Mouse (Mus musculus) cerebellum, postnatal 36 days (tissue): ENCODE data around the gene Ccdc77.

Experiments
- DNase-seq, 2 experiments: peaks; one replicate each; pipeline ENCODE4 v3.0.0; 2021 to 2022; ENCODE audit warnings: mixed read lengths in 2 of 2

The Ccdc77 gene

DNA sequence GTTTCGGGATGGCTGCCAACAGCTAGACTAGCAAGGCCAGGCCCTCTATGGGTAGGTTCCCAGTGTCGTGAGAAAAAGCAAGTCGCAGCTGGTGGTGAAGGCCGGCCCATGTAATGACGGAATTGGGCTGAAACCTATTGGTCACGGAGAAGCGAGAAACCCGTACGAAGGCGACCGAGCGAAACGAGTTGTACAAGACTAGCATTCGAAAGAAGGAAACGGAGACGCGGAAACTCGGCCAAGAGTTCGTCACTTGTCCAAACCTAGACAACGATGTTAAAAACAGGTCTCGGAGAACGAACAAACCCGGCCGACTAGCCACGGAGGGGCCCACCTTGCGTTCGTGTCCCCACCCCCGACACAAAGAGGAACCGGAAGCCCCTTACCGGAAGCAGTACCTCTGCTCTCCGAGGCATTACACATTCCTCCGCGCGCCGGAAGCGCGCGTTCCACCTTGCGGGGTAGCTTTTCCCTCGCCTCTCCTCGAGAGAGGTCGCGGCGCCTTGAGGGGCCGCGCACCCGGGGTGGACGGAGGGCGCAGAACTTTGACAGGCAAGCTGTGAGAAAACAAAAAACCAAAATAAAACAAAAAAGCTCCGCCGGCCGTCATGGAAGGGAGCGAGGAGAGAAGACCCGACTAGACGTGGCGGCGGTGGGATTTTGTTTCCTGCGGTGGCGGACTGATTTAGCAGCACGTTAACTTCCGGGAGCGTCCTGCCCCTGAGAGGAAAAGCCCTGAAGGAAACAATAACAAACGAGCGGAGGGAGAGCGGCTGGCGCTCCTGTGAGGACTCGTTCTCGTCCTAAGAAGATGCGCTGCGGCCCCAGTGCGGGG, at the start of gene Ccdc77, which contains the start of gene Kdm5a:
Ccdc77 (minus strand) TSS at position 687 of the 835 bp plus-strand sequence.
Kdm5a (plus strand) TSS at position 437 of the 835 bp plus-strand sequence.
- DNase-seq: peak; percentile 93 to 94

DNA sequence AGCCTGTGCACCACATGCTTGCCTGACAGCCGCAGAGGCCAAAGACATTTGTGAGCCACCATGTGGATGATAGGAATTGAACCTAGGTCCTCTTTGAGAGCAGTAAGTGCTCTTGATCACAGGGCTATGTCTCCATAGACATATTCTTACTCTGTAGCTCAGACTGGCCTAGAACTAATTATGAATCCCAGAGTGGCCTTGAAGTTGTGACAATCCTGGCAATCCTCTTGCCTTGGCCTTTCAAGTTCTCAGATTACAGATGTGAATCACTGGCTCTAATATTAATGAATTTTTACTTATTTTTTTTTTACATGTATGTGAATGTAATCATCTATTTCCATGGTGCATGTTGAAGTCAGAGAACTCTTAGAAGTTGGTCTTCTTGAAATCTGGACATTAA, 39.8 kb upstream of the Ccdc77 start:
- DNase-seq: no peak

DNA sequence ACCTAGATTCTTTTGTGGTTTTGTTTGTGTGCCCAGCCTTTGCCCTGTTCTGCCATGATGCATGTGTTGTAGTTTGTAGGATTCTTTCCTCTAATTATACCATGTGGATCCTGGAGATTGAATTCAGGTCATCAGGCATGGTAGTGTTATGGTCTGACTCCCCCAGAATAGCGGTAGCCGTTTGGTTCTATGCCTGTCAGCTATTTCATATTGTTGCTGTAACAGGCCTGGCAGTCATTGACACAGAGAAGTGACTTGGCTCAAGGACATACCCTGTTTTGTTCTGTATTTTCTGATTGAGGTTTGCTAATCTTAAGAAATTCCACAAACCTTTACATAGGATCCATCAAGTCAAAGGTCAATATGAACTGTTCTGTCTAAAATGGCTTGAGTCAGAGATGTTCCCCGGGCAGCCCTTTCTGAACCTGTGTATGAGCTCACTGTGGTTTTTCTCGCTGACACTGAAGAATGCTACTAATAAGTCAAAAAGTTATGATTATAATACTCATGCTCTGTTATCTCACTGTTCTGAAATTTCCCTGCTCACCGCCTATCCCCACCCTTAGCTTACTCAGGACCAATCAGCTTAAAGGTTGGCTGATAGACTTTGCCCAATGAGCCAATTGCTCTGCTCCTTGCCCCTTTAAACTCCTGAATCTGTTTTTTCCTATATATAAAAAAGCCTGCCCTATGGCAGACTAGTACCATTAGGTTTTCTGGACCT, 31.6 kb upstream of the Ccdc77 start:
- DNase-seq: no peak

DNA sequence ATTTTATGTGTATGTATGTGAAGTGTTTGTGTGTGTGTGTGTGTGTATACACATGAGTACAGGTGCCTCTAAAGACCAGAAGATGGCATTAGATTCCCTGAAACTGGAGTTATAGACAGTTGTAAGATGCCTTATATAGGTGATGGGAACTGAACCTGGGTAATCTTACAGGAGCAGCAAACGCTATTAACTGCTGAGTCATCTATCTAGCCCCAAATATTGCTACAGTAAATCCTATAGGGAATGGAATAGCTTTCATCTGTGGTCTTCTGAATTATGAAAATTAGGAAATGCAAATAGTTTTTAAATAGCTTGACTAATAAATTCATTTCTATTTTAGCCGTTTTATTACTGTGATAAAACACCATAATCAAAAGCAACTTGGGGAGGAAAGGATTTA, 28.6 kb upstream of the Ccdc77 start:
- DNase-seq: no peak

DNA sequence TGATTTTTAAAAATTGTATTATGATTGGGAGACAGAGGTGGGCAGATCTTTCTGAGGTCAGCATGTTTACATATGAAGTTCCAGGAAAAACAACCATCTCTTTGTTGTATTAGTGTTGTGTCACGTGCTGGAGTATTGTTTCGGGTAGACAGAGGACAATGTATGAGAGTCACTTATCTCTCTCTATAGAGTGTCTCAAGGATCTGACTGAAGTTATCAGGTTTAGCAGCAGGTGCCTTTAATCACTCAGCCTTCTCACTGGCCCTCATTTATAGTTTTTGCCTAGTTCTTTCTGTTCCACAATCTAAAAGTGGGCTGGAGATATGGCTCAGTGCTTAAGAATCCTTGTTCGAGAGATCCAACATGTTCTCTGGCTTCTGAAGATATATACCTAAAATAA, 25.9 kb upstream of the Ccdc77 start:
- DNase-seq: no peak

DNA sequence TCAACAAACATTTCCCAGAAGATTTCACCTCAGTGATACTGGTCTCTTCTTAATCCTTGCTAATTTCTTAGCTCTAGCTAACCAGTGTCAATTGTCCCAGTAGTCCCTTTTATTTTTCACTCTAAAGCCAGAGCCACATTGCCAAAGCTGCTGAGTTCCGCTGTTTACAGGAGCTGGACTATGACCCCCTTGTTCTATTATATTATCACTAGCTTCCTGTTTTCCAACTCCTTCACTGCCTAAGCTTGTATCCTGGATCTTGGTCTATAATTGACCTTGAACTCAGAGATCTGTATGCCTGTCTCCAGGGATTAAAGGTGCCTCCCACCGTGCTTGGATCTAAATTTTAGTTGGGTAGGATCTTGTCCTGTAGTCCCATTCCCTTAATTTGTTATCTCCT, 12.6 kb upstream of the Ccdc77 start:
- no peak for DNase-seq

DNA sequence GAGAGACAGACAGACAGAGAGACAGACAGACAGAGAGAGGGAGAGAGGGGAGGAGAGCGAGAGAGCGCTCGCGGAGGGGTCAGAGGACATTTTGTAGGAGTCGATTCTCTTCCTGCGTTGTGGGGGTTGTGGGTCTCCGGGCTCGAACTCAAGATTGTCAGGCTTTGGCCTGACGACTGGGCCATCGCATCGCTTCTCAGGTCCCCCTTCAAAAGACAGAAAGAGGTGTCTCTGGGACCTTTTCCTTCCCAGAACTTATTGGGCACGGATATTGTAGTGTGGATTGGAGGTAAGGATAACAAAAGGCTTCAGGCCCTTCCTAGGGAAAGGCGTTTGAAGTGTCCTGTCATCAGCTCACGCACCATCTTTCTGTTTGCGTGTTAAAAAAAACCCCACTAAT, 877 bp upstream of the Ccdc77 start:
- DNase-seq: no peak

DNA sequence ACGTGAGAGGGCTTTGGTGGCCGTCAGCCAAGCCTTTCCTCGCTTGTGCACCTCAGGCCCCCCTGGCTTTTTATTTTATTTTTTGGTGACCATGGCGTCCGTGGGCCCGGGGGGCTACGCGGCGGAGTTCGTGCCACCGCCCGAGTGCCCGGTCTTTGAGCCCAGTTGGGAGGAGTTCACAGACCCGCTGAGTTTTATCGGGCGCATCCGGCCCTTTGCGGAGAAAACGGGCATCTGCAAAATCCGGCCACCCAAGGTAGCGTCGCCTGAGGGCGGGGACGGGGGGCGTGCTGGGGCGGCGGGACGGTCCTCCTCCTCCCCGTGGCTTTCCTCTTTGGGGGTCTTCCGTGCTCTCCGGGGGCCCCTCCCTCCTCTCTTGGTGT, 340 bp upstream of the Ccdc77 start:
- DNase-seq: no peak

DNA sequence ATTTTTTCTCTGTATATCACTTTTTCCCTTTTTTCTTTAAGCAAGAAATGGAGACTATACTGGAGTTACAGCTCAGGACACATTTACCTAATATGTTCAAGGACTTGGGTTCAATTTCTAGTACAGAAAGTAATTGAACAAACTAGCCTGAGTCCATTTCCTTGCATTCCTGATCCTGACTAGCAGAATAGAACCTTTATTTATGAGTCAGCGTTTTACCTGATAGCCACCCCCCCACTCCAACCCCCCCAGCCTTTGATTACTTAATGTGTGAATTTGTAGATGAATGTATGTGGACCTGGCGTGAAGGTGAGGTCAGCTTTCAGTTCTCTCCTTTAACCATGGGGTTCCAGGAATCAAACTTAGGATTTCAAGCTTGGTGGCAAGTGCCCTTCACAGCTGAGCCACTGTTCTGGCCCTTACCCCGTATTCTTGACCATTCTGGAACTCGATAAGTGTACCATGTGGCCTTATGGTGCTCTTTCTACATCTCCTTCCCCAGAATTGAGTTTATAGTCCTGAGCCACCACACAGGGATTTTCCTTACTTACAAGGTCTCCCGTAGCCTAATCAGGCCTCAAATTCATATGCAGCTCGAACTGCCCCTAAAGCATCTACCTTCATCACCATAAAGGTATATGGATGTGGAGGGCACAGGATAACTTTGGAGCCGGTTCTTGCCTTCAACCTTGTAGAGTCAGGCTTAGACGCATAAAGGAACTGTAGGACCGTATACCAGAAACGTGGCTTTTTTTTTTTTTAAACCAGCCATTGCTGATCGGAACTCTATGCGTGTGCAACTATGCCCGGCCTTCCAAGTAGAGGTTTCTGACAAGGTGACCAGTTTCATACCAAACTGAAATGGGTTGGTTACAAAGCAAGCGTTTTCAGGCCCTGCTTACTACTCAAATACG, 1.1 kb downstream of the Ccdc77 start:
- DNase-seq: no peak

DNA sequence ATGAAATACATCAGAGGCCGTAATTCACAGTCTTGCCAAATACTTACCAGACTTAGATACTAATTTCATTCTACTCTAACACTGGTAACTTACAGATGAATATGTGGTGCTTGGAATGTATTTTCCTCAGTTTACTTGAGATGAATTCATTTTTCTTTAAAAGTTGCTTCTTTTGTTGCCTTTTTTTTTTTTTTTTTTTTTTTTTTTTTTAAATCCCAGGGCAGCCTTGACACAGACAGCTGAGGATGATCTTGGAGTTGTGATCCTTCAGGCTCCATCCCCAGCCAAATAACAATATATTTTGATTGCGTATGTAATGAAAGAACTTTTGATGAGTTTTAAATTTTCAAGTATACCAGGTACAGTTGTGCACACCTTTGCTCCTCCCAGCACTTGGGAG, 2.0 kb downstream of the Ccdc77 start:
- no peak for DNase-seq

DNA sequence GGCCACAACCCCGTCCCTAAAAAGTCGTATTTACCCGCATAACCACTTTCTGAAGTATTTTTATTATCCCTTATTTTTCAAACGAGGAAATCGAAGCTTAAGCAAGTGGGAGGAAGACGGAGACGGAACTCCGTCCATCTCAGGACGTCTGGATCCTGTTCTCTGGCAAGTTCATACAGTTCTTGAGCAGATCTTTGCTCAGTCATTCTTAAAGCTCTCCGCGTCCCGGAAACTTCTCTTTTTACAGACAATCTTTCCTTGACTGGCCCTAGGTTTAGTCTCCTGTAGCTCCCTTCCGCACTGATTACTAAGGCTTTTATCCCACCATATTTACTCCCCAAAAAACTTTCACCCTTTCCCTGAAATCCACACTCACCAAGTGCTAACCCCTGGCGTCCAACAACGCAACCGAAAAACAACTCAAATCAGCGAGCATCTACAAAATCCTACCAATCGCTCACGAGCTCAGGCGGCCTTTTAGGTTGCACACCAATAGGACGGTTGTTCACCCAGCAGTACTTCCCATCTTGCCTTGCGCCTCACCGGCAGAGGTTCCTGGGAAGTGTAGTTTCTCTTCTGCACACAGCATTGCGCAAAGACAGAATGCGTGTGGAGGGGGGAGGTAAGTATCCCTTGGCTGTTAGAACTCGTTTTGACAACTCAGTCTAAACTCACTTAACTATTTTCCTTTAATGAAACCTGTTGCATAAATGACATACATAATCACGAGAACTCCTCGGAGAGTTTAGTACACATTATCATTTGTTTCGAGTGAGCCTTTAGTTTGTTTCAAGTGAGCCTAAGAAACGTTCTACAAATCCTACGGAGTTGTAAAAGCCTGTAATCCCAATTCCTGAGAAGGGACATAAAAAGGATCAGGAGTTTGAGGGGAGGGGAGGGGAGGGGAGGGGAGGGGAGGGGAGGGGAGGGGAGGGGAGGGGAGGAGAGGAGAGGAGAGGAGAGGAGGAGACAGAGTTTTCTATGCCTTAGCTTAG, 6.9 kb downstream of the Ccdc77 start:
- DNase-seq: peak; percentile 78 to 84

DNA sequence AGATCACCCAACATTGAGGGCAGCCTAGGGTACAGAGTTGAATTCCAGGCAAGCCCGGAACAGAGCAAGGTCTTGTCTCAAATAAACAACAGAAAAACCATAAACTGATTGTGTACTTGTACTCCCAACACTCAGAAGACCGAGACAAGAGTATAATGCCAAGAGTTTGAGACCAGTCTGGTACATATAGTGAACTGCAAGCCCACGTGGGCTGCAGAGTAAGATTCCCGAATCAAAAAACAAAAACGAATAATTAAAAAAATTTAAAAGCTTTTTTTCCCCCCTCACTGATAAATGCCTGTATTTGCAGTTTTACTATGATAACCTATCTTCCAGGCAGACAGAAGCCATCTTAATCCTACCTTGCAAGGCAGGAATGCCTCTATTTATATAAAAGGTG, 7.7 kb downstream of the Ccdc77 start:
- DNase-seq: no peak

DNA sequence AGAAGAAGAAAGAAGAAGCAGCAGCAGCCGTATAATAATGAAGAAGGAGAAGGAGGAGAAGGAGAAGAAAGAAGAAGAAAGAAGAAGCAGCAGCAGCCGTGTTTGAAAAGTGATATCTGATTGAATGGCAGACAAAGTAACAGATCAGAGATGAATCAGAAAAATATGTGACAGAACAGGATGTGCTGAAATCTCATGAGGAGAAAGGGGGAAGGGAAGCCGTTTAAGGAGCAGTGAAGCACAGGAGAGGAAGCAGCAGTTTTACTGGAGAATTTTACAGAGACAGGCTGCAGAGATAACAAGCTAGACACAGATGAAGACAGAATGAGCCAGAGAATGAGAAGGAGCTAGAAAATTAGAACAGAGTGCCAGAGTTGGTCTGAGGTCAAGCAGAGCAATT, 15.2 kb downstream of the Ccdc77 start:
- no peak for DNase-seq

DNA sequence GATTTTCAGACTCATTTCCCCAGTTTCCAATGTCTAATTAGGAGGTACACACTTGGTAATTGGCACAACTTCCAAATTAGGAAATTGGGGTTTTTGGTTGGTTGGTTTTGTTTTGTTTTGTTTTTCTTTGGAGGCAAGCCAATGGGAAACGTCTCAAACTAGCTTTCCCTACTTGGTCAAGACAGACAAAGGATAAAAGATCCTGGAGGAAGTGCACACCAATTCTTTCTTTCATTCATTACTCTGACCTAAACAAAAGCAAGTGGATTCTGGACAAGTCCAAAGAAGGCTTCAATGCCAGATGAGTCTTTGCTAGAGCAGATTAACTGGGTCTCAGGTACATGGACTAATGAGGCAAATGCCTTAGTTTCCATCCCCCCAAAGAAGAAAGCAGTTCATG, 20.2 kb downstream of the Ccdc77 start:
- DNase-seq: no peak

DNA sequence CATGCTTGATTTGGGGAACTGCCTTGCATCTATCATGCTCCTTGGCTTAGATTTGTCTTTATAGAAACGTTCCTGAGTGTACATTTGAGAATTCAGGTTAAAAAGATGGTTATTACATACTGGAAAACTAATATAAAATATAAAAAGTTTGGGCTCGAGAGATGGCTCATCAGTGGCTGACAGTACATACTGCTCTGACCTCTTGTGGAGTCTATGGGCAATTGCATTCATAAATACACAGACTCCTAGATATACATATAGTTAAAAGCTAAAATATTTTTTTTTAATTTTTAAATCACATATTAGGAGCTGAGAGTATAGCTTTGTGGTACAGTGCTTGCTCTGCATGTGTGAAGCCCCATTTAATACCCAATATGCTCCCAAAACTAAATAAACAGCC, 31.8 kb downstream of the Ccdc77 start:
- no peak for DNase-seq

DNA sequence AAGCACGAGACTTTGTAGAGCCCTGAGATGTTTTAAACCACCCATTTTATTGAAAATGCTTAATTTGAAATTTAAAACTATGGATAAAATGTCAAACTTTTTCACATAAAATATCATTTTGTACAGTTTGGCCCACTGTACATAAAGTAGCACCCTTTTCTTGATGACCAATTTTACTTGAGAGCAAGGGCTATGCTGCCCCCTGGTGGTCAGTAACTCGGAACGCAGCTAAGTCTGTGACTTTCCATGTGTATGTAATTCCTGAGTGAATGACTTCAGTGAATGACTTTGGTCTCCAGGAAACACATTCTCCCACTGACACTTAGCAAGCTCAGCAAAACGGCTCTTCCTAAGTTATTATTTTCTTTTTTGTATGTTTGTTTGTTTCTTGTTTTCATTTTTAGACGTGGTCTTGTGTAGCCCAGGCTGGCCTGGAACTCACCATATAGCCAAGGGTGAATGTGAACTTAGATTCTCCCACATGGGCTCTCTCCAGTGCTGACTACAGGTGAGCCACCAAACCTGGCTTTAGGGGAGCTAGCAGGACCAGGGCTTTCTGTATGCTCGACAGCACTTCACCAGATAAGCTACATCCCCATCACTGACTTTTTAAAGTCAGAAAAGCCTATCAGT, 39.8 kb downstream of the Ccdc77 start:
- peak; percentile 60 to 71 for DNase-seq

DNA sequence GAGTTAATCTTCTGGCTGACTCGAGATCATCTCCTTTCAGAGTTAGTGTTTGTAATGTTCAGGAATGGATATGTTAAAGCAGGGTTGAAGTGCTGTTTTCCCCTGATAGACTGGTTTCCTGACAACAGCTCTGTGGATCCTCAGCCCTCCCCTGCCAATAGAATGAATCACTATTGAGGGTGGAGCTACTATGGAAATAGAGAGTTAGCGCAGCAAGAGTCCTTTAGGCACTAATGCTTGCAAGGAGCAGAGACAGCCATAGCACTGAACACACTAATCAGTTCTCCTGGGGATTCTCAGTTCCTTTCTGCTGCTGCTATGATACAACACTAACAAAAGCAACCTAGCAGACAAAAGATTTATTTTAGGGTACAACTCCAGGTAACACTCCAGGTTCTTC, 43.8 kb downstream of the Ccdc77 start:
- no peak for DNase-seq

DNA sequence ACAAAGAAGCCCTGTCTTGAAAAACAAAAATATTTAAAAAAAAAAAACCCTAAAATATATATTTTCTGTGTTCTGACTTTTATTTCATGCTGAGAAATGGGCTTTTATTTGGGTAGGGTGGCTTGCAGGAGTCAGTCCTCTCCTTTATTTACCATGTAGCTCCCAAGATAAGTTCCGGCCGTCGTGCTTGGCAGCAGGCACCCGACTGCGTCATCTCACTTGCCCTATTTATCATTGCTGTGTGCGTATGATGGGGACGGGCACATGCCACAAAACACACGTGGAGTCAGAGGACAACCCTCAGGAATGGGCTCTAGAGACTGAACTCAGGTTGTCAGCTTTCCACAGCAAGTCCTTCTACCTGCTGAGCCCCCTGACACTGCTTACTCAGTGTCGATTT, 45.0 kb downstream of the Ccdc77 start:
- DNase-seq: no peak

DNA sequence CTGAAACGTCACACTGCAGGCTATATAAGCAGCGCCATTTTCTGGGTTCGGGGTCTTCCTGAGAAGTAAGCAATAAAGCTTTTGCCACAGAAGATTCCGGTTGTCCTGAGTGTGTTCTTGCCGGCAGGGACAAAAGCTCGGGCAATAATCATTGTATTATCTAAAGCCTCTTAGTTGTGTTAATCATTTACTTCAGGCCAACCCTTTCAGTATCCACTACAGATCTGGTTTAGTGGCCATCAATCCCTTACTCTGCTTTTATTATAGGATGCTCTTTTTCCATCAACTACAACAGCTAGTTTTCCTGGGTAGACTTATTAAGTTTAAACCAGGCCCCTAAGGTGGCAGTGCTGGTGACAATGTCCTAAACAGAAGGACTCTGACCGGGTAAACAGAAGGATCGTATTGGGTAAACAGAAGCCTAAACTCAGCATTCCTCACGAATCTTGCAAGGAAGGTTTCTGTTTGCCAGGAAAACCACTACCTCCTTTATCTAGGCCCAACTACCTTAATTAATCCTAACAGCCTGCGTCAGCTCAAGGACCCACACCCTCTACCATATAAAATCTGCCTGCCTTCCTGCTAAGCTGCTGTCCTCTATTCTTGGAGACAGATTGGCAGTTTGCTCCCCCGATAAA, 45.8 kb downstream of the Ccdc77 start:
- no peak for DNase-seq

DNA sequence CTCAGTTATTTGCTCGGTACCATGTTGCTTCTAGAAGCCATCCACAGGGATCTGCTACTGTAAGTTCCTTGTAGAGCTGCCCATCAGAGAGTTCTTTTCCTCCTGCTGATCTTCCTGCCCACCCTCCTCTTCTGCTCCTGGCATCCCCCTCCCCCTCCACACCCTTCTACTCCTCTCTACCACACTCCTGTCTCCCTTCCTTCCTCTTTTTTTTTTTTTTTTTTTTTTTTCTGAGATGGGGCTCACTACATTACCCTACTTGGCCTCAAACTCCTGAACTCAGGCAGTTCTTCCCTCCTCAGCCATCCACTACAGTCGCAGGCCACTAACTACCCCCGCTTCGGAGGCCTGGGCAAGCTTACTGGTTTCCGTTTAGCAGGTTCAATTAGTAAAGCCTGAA, 51.7 kb downstream of the Ccdc77 start:
- DNase-seq: no peak

DNA sequence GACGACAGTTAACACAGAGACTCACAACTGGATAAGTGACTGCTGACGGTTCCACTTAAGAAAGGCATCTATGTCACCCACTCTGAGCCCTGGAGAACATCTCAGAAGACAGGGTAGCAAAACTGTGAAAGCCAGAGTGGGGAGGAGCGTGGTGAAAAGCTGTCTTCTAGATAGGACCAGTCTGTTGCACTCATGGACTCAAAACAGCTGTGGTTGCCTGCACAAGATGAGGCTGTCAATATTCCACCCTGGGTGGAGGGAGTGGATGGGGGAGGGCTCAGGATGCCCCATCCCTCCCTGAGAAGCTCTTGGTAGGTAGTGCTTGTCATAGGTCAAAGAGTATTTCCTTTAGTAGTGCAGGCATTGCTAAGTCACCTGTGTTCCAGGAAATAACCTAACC, 54.4 kb downstream of the Ccdc77 start:
- DNase-seq: no peak
